Mouse (Mus musculus) CD4-positive naive resting alpha-beta T cell, adult 57 days (primary cell): Measurements from ENCODE around the gene Mb. TPM values are rescaled to one million over a fixed set of nuclear protein-coding genes. Genes with fewer than 3 reads are reported as not detected.

ENCODE experiments used
- total RNA-seq: library from RNA; stranded (reverse); gene quantifications from one replicate; pipeline ENCODE4 v1.2.4, GENCODE M21; 2023

The Mb gene
- total RNA-seq, result not detected

DNA sequence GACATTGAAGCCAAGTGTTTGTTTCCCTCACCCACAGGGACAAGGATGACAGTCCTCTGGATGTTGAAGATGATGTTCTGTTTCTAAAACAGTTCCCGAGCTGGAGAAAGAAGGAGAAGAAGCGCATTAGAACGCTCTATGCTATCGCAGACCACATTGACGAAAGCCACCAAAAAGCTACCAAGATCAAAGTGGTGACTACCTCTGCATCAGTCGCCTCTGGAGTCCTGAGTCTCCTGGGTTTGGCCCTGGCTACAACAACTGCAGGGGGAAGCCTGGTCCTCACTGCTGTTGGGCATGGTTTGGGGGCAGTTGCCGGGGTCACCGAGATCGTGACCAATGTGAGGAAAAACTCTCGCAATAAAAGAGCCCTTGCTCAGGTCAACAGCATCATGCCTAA lies at the start of gene Mb:
Mb (minus strand) TSS at position 101 of the 400 bp plus-strand sequence.

DNA sequence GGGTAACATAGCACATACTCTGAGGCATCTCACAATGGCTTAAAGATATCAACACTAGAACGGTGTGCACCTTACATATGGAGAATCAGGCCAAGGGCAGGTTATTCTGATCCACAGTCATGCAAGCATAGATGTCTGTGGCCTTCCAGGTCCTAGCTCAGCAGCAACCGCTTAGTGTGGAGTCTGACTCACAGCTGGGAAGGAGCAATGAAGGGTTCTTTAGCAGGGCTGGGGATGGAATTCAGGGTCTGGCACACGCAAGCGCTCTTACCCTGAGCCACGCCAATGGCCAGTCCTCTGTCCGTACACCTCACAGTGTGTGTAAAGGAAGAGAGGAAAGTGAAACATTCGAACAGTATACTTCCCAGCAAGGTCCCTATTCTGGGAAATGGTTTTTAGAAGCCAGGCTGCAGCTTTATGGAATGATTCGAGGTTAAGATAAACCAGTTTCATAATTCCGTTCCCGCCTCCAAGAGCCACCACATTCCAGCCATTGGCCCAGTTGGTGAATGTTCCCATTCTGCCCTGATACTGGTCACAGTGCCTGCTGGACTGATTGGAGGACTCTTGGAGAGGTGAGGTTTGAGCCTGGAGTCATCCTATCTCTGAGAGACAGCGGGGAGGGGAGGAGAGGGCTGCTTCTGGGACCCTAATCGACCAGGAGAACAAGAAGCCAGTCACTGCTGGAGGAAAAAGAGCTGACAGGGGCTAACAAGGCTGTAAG lies 5.7 kb downstream of the Mb start, which contains the start of gene Apol6:
Apol6 (plus strand) TSS at position 133 of the 724 bp plus-strand sequence.

Other genes with a start within 250 kb of the Mb start
- 11.1 TPM for gene Zfp251, start 179.2 kb downstream of the Mb start, total RNA-seq
- gene Zfp7, start 171.4 kb downstream of the Mb start, total RNA-seq, result 19.2 TPM
- gene Gm49527, start 171.3 kb downstream of the Mb start, total RNA-seq, result not detected
- 2.0 TPM for gene Zfp647, start 125.2 kb downstream of the Mb start, total RNA-seq
- 42.2 TPM for gene 1110038F14Rik, start 102.2 kb downstream of the Mb start, total RNA-seq
- not detected for gene Apol6, start 5.9 kb downstream of the Mb start, total RNA-seq